Mouse (Mus musculus) G1E (cell line): ENCODE data around the gene Ptpn6.

Experiments used
- CTCF ChIP-seq: IDR thresholded peaks from 2 replicates; pipeline ENCODE4 v1.5.1; 2012; ENCODE audit warnings: low read depth, low read length, inconsistent platforms, mixed read lengths
- GATA1 ChIP-seq: IDR thresholded peaks from 2 replicates; pipeline ENCODE4 v1.6.1; 2012; ENCODE audit warnings: borderline replicate concordance, low read length, inconsistent platforms, mixed read lengths
- GATA2 ChIP-seq: IDR thresholded peaks from 2 replicates; pipeline ENCODE4 v1.6.1; 2012; ENCODE audit warnings: low read depth, low read length, inconsistent platforms, borderline replicate concordance
- POLR2AphosphoS5 ChIP-seq: IDR thresholded peaks from 2 replicates; pipeline ENCODE4 v1.6.1; 2012; ENCODE audit warnings: low read depth, low read length, inconsistent platforms; ENCODE audit not compliant: insufficient replicate concordance
- TAL1 ChIP-seq: conservative IDR thresholded peaks from 2 replicates; pipeline ENCODE4 v1.6.1; 2012; ENCODE audit warnings: low read depth, low read length, inconsistent platforms, mixed read lengths

- TF ChIP-seq CTCF (no peak), GATA1 (no peak), POLR2AphosphoS5 (no peak), TAL1 (no peak), GATA2 (no peak)
These were observed 49.5 kb downstream of the Ptpn6 start for GRCm38 (mm10) chr6:124689011-124689410.
